Mouse (Mus musculus) midbrain, embryonic 15.5 days (tissue): ENCODE data around the gene Hist1h2bq. TPM values are rescaled to one million over a fixed set of nuclear protein-coding genes. Genes with fewer than 3 reads are reported as not detected.
"Not testable (repeated sequence)": the region's sequence is repeated elsewhere in the genome, so short reads cannot be mapped to it uniquely, and the experiment has no call there.

Experiments used
- ATAC-seq: fragments of 200-750 bp; cut with Nextera tagmentation; replicated peaks from 2 replicates; pipeline ENCODE4 v1.8.0; 2017; ENCODE audit warnings: moderate TSS enrichment
- H3K27ac ChIP-seq: fragments of 300-500 bp; sonication (generic); 2 replicates; pipeline ENCODE4 v1.5.1; 2015; ENCODE audit warnings: mild to moderate bottlenecking, inconsistent platforms
- H3K27me3 ChIP-seq: fragments of 300-500 bp; sonication (generic); replicated peaks from 2 replicates; pipeline ENCODE4 v1.6.1; 2015; ENCODE audit warnings: inconsistent platforms
- H3K36me3 ChIP-seq: fragments of 300-500 bp; sonication (generic); replicated peaks from 2 replicates; pipeline ENCODE4 v1.6.1; 2015; ENCODE audit warnings: inconsistent platforms
- H3K4me1 ChIP-seq: fragments of 300-500 bp; sonication (generic); 2 replicates; pipeline ENCODE4 v1.6.1; 2015; ENCODE audit warnings: inconsistent platforms
- H3K4me2 ChIP-seq: fragments of 300-500 bp; sonication (generic); 2 replicates; pipeline ENCODE4 v1.6.1; 2015; ENCODE audit warnings: inconsistent platforms, mild to moderate bottlenecking, moderate library complexity
- H3K4me3 ChIP-seq: fragments of 300-500 bp; sonication (generic); 2 replicates; pipeline ENCODE4 v1.5.1; 2015; ENCODE audit warnings: mild to moderate bottlenecking, inconsistent platforms
- H3K9ac ChIP-seq: fragments of 300-500 bp; sonication (generic); 2 replicates; pipeline ENCODE4 v1.6.1; 2015; ENCODE audit warnings: mild to moderate bottlenecking, inconsistent platforms
- H3K9me3 ChIP-seq: fragments of 300-500 bp; sonication (generic); 2 replicates; pipeline ENCODE4 v1.6.1; 2016; ENCODE audit warnings: inconsistent platforms
- WGBS: fragments of 180-500 bp; shearing (Covaris S2); methylation state at CpG from one replicate; pipeline ENCODE4 v1.1.7; 2015; ENCODE audit warnings: mixed read lengths; 5-methylcytosine and 5-hydroxymethylcytosine counted together
- polyA plus RNA-seq: library from polyadenylated mRNA; unstranded; fragments of >200 nt; fragmentation: Nextera tagmentation; extraction: Ambion mirVana; gene quantifications from 2 replicates; pipeline ENCODE4 v1.2.1, GENCODE M21; 2015

Gene Hist1h2bq
- polyA plus RNA-seq, 1 experiment from 2014 or later: 3.6 TPM

GRCm38 (mm10) chr13:21820082-21820890 lies 10.3 kb upstream of the Hist1h2bq start:
- not testable (repeated sequence) for ATAC-seq, H3K4me1 ChIP-seq
- 61% methylated on average over 7 of the region's 16 CpGs for WGBS

GRCm38 (mm10) chr13:21812092-21812491 lies 2.1 kb upstream of the Hist1h2bq start:
- H3K27ac ChIP-seq, H3K4me1 ChIP-seq, H3K27me3 ChIP-seq, H3K36me3 ChIP-seq, H3K9me3 ChIP-seq, H3K9ac ChIP-seq: not testable (repeated sequence)
- peak; percentile 38; the same call in 1 of the 2 replicates for ATAC-seq
- 0% methylated on average over 14 of the region's 14 CpGs for WGBS
- Histone ChIP-seq H3K4me3 (peak overlapping the region; percentile 15; the same call in 1 of the 2 replicates), H3K4me2 (peak overlapping the region; percentile 44)

More at GRCm38 (mm10) chr13:21820082-21820890, 10.3 kb upstream of the Hist1h2bq start:
- not testable (repeated sequence) for H3K27me3 ChIP-seq, H3K36me3 ChIP-seq, H3K27ac ChIP-seq, H3K9me3 ChIP-seq, H3K4me3 ChIP-seq, H3K9ac ChIP-seq, H3K4me2 ChIP-seq

GRCm38 (mm10) chr13:21811539-21811938 lies 1.5 kb upstream of the Hist1h2bq start, which contains the start of gene Hist1h4m:
Gene Hist1h4m (plus strand): TSS chr13:21811746.
- H3K36me3 ChIP-seq, H3K27ac ChIP-seq, H3K9ac ChIP-seq, H3K9me3 ChIP-seq, H3K4me1 ChIP-seq, H3K27me3 ChIP-seq: not testable (repeated sequence)
- Histone ChIP-seq H3K4me2 (peak within 1 kb of the TSS; percentile 44), H3K4me3 (peak within 1 kb of the TSS; percentile 15; the same call in 1 of the 2 replicates)
- ATAC-seq: peak; percentile 65
- no CpG with 5 or more reads among the region's 24 CpGs for WGBS

- H3K27ac ChIP-seq, H3K27me3 ChIP-seq, H3K4me3 ChIP-seq, H3K4me1 ChIP-seq, H3K9me3 ChIP-seq, H3K9ac ChIP-seq, H3K4me2 ChIP-seq, H3K36me3 ChIP-seq: not testable (repeated sequence)
- WGBS: no CpG with 5 or more reads among the region's 8 CpGs
- peak; percentile 37 for ATAC-seq
These were observed 1.1 kb upstream of the Hist1h2bq start for GRCm38 (mm10) chr13:21811074-21811473.

- ATAC-seq: peak; percentile 79
- H3K4me2 ChIP-seq, H3K27ac ChIP-seq, H3K9me3 ChIP-seq, H3K4me1 ChIP-seq, H3K4me3 ChIP-seq, H3K36me3 ChIP-seq, H3K9ac ChIP-seq, H3K27me3 ChIP-seq: not testable (repeated sequence)
- no CpG with 5 or more reads among the region's 4 CpGs for WGBS
These were observed 6.9 kb downstream of the Hist1h2bq start for GRCm38 (mm10) chr13:21803058-21803457.

- H3K27ac ChIP-seq, H3K36me3 ChIP-seq, H3K9ac ChIP-seq, H3K9me3 ChIP-seq, H3K4me1 ChIP-seq, H3K4me2 ChIP-seq, H3K27me3 ChIP-seq, ATAC-seq, H3K4me3 ChIP-seq: not testable (repeated sequence)
These were observed 12.8 kb downstream of the Hist1h2bq start for GRCm38 (mm10) chr13:21797163-21797562.

GRCm38 (mm10) chr13:21795584-21795983 lies 14.4 kb downstream of the Hist1h2bq start:
- Histone ChIP-seq H3K27me3 (0 out of 2 replicates have a peak, but pooled peaks cover 2% of the 10 kb centered on the region), H3K9ac (no peak overlapping the region), H3K36me3 (no peaks in the 10 kb centered on the region), H3K4me2 (no peak overlapping the region), H3K4me3 (no peak overlapping the region), H3K9me3 (no peaks in the 10 kb centered on the region), H3K4me1 (no peaks in the 10 kb centered on the region; the same call in 1 of the 2 replicates), H3K27ac (no peak overlapping the region)
- no peak for ATAC-seq
- 91% methylated on average over 7 of the region's 7 CpGs for WGBS

- no peaks in the 10 kb centered on the region for H3K36me3 ChIP-seq
- no peak for ATAC-seq
- peak overlapping the region; percentile 28 for H3K4me2 ChIP-seq
- H3K9me3 ChIP-seq: no peaks in the 10 kb centered on the region
- peaks cover 15% of the 10 kb centered on the region for H3K4me1 ChIP-seq
- no peak overlapping the region for H3K4me3 ChIP-seq
- no peak overlapping the region for H3K9ac ChIP-seq
- 6% methylated on average over 18 of the region's 18 CpGs for WGBS
- H3K27me3 ChIP-seq: 0 out of 2 replicates have a peak, but pooled peaks cover 2% of the 10 kb centered on the region
- no peak overlapping the region for H3K27ac ChIP-seq
These were observed 19.3 kb downstream of the Hist1h2bq start for GRCm38 (mm10) chr13:21790601-21791283.

GRCm38 (mm10) chr13:21789925-21790324 lies 20.1 kb downstream of the Hist1h2bq start:
- no peak for ATAC-seq
- Histone ChIP-seq H3K36me3 (no peaks in the 10 kb centered on the region), H3K4me2 (no peak overlapping the region), H3K4me1 (peaks cover 15% of the 10 kb centered on the region), H3K4me3 (no peak overlapping the region), H3K9me3 (no peaks in the 10 kb centered on the region), H3K27ac (no peak overlapping the region), H3K9ac (no peak overlapping the region), H3K27me3 (0 out of 2 replicates have a peak, but pooled peaks cover 2% of the 10 kb centered on the region)
- 57% methylated on average over 6 of the region's 6 CpGs for WGBS

GRCm38 (mm10) chr13:21787760-21788593 lies 22.0 kb downstream of the Hist1h2bq start:
- H3K4me2 ChIP-seq: peak overlapping the region; percentile 69
- no peak; the same call in 1 of the 2 replicates for ATAC-seq
- 0 out of 2 replicates have a peak, but pooled peaks cover 2% of the 10 kb centered on the region for H3K27me3 ChIP-seq
- H3K4me1 ChIP-seq: peaks cover 21% of the 10 kb centered on the region
- H3K9ac ChIP-seq: 0 out of 2 replicates have a peak overlapping the region, but pooled peaks have one; percentile 2
- peak overlapping the region; percentile 41 for H3K4me3 ChIP-seq
- H3K36me3 ChIP-seq: no peaks in the 10 kb centered on the region
- H3K27ac ChIP-seq: peak overlapping the region; percentile 38; the same call in 1 of the 2 replicates
- WGBS: 11% methylated on average over 14 of the region's 21 CpGs
- H3K9me3 ChIP-seq: no peaks in the 10 kb centered on the region

- peak; percentile 95 for ATAC-seq
These were observed 22.9 kb downstream of the Hist1h2bq start, which contains the start of the genes Hist1h2an and Hist1h2bp for GRCm38 (mm10) chr13:21786899-21787629. Gene Hist1h2an (minus strand): TSS chr13:21787218. Gene Hist1h2bp (plus strand): TSS chr13:21787461.

More at GRCm38 (mm10) chr13:21786899-21787629, 22.9 kb downstream of the Hist1h2bq start, which contains the start of the genes Hist1h2an and Hist1h2bp:
- Histone ChIP-seq H3K27ac (peak within 1 kb of the TSS; percentile 79), H3K4me3 (peak within 1 kb of the TSS; percentile 41), H3K4me1 (peaks cover 29% of the 10 kb centered on the region), H3K9ac (peak within 1 kb of the TSS; percentile 22; the same call in 1 of the 2 replicates), H3K4me2 (peak within 1 kb of the TSS; percentile 69)
- not testable (repeated sequence) for H3K27me3 ChIP-seq, H3K9me3 ChIP-seq, H3K36me3 ChIP-seq
- WGBS: under 1% methylated on average over 41 of the region's 63 CpGs
